Mouse (Mus musculus) lung, postnatal 0 days (tissue): ENCODE measurements at regions not wholly inside any gene's neighbourhood (a gene's known extent, or its start where the extent isn't known, plus 50 kb on each side); places are given as distances from the start of the nearest gene placed in this dataset.
A peak's percentile ranks its signal among the peaks of the same experiment; 100 is the strongest.

Experiments used
- CTCF ChIP-seq: IDR thresholded peaks from 2 replicates; pipeline ENCODE4 v1.5.1; 2016; ENCODE audit warnings: antibody characterized with exemption, mild to moderate bottlenecking
- EP300 ChIP-seq: IDR thresholded peaks from 2 replicates; pipeline ENCODE4 v1.6.1; 2016; ENCODE audit warnings: antibody characterized with exemption, mild to moderate bottlenecking, control low read depth

DNA sequence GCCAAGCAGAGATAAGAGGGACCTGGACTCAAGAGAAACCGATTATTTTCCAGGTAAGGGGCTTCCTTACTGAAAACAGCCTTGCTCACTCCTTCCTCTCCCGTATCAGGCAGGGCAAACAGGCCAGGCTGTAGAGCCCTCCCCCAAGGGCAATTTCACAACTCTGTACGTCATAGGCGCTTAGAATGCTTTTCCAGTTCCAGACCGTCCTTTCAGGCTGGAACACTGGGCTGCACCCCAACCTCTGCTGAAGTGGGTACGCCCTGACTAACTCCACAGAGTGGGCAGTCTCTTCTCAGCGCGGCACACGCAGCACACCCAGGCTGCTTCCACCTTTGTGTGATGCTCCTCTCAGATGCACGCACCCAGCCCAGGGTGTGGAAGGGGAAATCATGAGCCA is 186.8 kb upstream of the Klf14 start:
- TF ChIP-seq CTCF = no peak
- TF ChIP-seq EP300 = peak; percentile 93
